Mouse (Mus musculus) stomach, postnatal 0 days (tissue): ENCODE measurements around the gene Dph1. TPM values are rescaled to one million over a fixed set of nuclear protein-coding genes. Genes with fewer than 3 reads are reported as not detected.

Experiments used
- ATAC-seq: fragments of 200-750 bp; cut with Nextera tagmentation; 2 replicates; pipeline ENCODE4 v1.8.0; 2017; ENCODE audit not compliant: low FRiP score, low TSS enrichment
- DNase-seq: peaks from one replicate; pipeline ENCODE4 v3.0.0-alpha.2; 2016; ENCODE audit warnings: low spot score
- H3K27ac ChIP-seq: fragments of 300-500 bp; sonication (generic); replicated peaks from 2 replicates; pipeline ENCODE4 v1.5.1; 2014; ENCODE audit warnings: mild to moderate bottlenecking, control low read depth
- H3K27me3 ChIP-seq: fragments of 300-500 bp; sonication (generic); 2 replicates; pipeline ENCODE4 v1.6.1; 2014; ENCODE audit warnings: low read length; ENCODE audit not compliant: control insufficient read depth, insufficient read depth
- H3K36me3 ChIP-seq: fragments of 300-500 bp; sonication (generic); 2 replicates; pipeline ENCODE4 v1.6.1; 2014; ENCODE audit warnings: low read length, mixed read lengths; ENCODE audit not compliant: control insufficient read depth, insufficient read depth
- H3K4me1 ChIP-seq: fragments of 300-500 bp; sonication (generic); replicated peaks from 2 replicates; pipeline ENCODE4 v1.6.1; 2014; ENCODE audit warnings: antibody characterized with exemption; ENCODE audit not compliant: control insufficient read depth, insufficient read depth
- H3K4me2 ChIP-seq: fragments of 300-500 bp; sonication (generic); replicated peaks from 2 replicates; pipeline ENCODE4 v1.6.1; 2014; ENCODE audit warnings: low read depth, mild to moderate bottlenecking, control low read depth, moderate library complexity
- H3K4me3 ChIP-seq: fragments of 300-500 bp; sonication (generic); 2 replicates; pipeline ENCODE4 v1.5.1; 2014; ENCODE audit warnings: low read depth, low read length, control low read depth
- H3K9ac ChIP-seq: fragments of 300-500 bp; sonication (generic); 2 replicates; pipeline ENCODE4 v1.6.1; 2014; ENCODE audit warnings: mild to moderate bottlenecking, low read length, control low read depth, mixed read lengths
- H3K9me3 ChIP-seq: fragments of 300-500 bp; sonication (generic); 2 replicates; pipeline ENCODE4 v1.6.1; 2016; ENCODE audit warnings: low read length; ENCODE audit not compliant: control insufficient read depth
- CTCF ChIP-seq: IDR thresholded peaks from 2 replicates; pipeline ENCODE4 v1.5.1; 2016; ENCODE audit warnings: antibody characterized with exemption, low read depth, mild to moderate bottlenecking, moderate library complexity
- EP300 ChIP-seq: optimal IDR thresholded peaks from 2 replicates; pipeline ENCODE3; 2016; ENCODE audit warnings: antibody characterized with exemption
- WGBS: fragments of 180-500 bp; shearing (Covaris S2); extraction: QIAGEN DNeasy Blood & Tissue Kit; methylation state at CpG from one replicate; pipeline ENCODE4 v1.1.7; 2014; 5-methylcytosine and 5-hydroxymethylcytosine counted together
- polyA plus RNA-seq: library from polyadenylated mRNA; unstranded; fragments of >200 nt; fragmentation: Nextera tagmentation; extraction: Ambion mirVana; gene quantifications from 2 replicates; pipeline ENCODE4 v1.2.1, GENCODE M21; 2015

Gene Dph1
- polyA plus RNA-seq, 1 experiment from 2014 or later = 15.2 TPM

DNA sequence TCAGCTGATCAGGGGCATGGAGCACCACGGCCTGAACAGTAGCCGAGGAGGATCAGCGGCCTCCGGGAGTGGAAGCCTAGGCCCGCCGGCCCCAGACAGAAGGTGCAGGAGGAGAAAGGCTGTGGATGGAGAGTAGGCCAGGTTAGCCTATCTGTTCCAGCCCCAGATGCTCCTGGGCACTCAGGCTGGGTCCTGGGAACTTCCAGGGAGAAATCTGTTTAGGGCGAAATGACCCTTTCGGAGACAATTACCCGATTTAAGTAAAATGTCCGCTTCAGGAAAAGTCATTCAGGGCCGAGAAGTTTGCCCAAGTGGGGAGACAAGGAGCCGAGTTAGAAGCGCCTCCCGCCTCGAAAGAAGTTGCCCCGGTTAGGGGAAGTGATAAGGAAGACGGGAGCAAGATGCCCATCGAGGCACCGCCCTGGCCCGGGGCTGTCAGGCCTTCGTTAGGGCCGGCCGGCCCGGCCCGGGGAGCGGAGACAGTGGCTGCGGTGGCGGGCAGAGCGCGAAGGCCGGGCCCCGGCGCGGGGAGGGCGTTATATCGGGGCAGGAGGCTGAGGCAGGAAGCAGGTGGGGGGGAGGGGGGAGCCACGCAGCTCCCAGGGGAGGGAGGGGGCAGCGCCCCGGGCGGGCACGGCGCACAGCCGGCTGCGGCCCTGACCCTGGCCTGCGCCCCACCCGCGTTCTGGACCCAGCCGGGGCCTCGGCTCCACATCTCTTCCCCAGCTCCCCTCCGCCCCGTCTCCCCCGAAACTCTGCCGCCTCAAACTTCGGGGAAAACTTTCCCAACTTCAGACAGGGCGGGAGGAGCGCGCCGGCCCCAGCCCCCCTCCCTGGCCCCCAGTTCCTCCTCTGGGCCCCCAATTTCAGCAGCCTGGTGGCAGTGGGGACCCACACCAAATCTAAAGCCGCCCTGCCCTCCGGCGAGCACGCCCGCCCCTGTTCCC lies 23.1 kb downstream of the Dph1 start:
- peak overlapping the region; percentile 91 for H3K4me2 ChIP-seq
- DNase-seq = peak; percentile 28
- 15% methylated on average over 46 of the region's 63 CpGs for WGBS
- H3K9ac ChIP-seq = peak overlapping the region; percentile 80
- peak overlapping the region; percentile 91 for H3K27ac ChIP-seq
- no peaks in the 10 kb centered on the region for H3K9me3 ChIP-seq
- H3K4me1 ChIP-seq = peaks cover 3% of the 10 kb centered on the region; the same call in 1 of the 2 replicates
- no peak for ATAC-seq
- H3K36me3 ChIP-seq = peaks cover 9% of the 10 kb centered on the region
- peak overlapping the region; percentile 72 for H3K4me3 ChIP-seq
- no peaks in the 10 kb centered on the region; the same call in 1 of the 2 replicates for H3K27me3 ChIP-seq
- no peak for TF ChIP-seq CTCF
- TF ChIP-seq EP300 = no peak

DNA sequence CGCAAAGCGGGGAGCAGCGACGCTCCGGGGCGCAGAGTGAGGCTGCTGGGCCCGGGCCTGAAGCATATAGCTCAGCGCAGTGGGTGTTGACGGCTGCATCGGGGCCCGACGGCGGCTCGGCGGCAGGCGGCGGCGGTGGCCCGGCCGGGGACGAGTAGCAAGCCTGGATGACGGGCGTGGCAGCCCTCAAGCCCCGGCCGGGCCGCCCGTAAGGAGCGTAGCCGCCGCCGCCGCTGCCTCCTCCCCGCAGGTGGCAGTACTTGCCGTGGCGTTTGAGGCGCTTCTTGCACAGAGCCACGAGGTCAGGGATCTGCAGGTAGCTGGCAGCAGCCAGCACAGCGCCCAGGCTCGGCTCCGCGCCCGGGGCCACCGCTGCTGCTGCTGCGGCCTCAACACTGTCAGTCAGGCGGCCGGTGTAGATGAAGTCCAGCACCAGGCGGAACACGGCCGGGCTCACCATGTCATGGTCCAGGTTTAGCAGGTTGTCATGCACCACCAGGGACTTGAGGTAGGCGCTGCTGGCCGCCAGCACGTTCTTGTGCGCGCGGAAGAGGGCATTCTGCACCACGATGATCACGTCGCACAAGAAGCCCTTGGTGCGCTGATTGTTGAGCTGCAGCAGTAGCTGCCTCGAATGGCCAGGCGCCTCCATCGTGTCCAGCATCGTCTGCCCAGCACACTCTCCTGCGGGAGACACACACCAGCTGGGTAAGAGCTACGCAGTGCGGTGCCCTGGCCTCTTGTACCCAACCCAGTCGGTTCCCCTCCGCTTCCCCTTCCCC lies 24.0 kb downstream of the Dph1 start:
- Histone ChIP-seq H3K27me3 (no peaks in the 10 kb centered on the region; the same call in 1 of the 2 replicates), H3K9ac (peak overlapping the region; percentile 80), H3K4me3 (peak overlapping the region; percentile 72), H3K9me3 (no peaks in the 10 kb centered on the region), H3K27ac (peak overlapping the region; percentile 91), H3K36me3 (peaks cover 16% of the 10 kb centered on the region), H3K4me2 (peak overlapping the region; percentile 91), H3K4me1 (no peaks in the 10 kb centered on the region)
- TF ChIP-seq CTCF = peak; percentile 18; the same call in 1 of the 2 replicates
- no peak for TF ChIP-seq EP300
- ATAC-seq (no peak), DNase-seq (peak; percentile 69)
- WGBS = 12% methylated on average over 68 of the region's 68 CpGs

DNA sequence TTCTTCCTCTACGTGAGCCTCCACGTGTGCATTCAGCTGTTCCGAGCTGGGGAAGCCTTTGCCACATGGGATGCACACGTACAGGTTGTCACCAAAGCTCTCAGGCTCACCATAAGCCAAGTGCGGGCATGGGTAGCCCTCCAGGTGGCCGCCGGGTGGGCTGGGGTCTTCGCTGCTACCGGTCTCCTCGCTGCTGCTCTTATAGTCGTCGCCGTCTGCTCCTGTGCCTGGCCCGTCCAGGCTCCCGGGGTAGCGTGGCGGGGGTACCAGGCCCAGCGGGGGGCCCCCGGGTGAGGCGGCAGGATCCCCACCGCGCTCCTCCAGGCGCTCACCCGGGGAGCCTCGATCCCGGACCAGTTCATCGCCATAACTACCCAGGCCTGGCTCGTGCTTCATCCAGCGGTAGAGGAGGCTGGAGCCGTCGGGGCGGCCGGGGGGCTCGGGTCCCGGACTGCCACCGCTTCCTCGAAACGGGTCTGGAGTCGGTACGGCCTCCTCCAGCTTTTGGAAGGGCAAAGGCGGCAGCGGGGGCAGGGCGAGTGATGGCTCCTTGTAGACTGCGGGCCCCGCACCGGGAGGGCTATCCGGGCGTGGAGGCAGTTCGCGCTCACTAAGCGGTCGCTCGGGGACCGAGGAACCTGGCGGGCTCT lies 24.7 kb downstream of the Dph1 start:
- Histone ChIP-seq H3K36me3 (peaks cover 20% of the 10 kb centered on the region), H3K4me1 (no peaks in the 10 kb centered on the region), H3K27ac (peak overlapping the region; percentile 91), H3K9ac (peak overlapping the region; percentile 80), H3K9me3 (no peaks in the 10 kb centered on the region), H3K4me3 (peak overlapping the region; percentile 72), H3K4me2 (peak overlapping the region; percentile 91), H3K27me3 (no peaks in the 10 kb centered on the region; the same call in 1 of the 2 replicates)
- WGBS = 17% methylated on average over 55 of the region's 55 CpGs
- ATAC-seq (no peak), DNase-seq (peak; percentile 23)
- TF ChIP-seq EP300 (no peak), CTCF (no peak)

DNA sequence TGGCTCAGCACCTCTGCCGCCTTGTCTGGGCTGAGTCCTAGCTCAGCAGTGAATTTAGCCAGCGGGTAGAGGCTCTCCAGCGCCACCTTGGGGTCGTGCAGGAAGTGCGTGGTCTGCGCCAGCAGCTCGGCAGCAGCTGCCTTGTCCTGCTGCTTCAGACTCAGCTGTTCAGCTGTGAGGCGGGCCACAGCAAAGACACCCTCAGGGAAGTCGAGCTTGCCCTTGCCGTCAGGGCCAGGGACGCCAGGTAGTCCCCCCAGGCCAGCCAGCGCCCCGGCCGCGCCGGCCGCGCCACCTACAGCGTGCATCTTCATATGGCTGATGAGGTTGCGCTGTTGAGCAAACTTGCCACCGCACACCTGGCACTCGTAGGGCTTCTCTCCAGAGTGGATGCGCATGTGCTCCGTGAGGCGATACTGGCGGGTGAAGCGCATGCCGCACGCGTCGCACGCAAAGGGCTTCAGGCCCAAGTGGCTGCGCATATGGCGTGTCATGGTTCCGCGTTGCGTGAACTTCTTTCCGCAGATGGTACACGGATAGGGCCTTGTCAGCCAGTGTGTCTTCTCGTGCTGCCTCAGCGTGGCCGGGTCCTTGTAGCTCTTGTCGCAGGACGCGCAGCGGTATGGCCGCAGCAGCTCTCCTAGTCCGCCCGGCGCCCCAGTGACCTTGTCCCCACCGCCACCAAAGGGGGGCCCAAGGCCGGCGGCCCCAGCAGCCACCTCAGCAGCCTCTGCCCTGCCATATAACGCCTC lies 25.4 kb downstream of the Dph1 start:
- peak overlapping the region; percentile 80 for H3K9ac ChIP-seq
- H3K36me3 ChIP-seq = peaks cover 20% of the 10 kb centered on the region
- WGBS = 15% methylated on average over 54 of the region's 54 CpGs
- DNase-seq (peak; percentile 86), ATAC-seq (peak; percentile 24)
- H3K4me2 ChIP-seq = peak overlapping the region; percentile 91
- no peaks in the 10 kb centered on the region for H3K4me1 ChIP-seq
- no peaks in the 10 kb centered on the region for H3K9me3 ChIP-seq
- H3K27me3 ChIP-seq = no peaks in the 10 kb centered on the region; the same call in 1 of the 2 replicates
- TF ChIP-seq CTCF (peak; percentile 88), EP300 (no peak)
- peak overlapping the region; percentile 91 for H3K27ac ChIP-seq
- peak overlapping the region; percentile 72 for H3K4me3 ChIP-seq

DNA sequence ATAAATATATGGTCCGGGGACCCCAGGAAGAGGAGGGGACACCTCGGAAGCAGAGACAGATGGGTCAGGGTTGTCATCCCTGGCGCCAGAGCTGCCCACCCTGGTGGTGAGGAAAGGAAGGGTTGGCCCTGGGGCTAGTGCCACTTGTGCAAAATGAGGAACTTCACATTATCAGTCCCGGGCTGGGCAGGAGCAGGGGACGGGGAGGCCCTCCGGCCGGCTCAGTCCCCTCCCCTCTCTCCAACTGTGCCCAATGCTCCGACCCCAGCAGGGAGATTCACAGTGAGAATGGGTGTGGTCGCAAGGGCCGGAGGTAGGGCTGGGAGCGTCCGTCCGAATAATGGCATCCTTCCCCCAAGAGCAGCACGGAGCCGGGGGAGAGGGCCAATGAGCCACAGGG lies 26.3 kb downstream of the Dph1 start:
- Histone ChIP-seq H3K4me1 (no peaks in the 10 kb centered on the region), H3K27me3 (no peaks in the 10 kb centered on the region; the same call in 1 of the 2 replicates), H3K27ac (peak overlapping the region; percentile 91), H3K9me3 (no peaks in the 10 kb centered on the region), H3K4me3 (peak overlapping the region; percentile 72), H3K4me2 (peak overlapping the region; percentile 91), H3K9ac (peak overlapping the region; percentile 80), H3K36me3 (peaks cover 20% of the 10 kb centered on the region)
- TF ChIP-seq CTCF (no peak; the same call in 1 of the 2 replicates), EP300 (no peak)
- WGBS = 24% methylated on average over 10 of the region's 15 CpGs
- peak; percentile 16 for DNase-seq
- ATAC-seq = 0 out of 2 replicates have a peak, but pooled peaks have one; percentile 2
